Mouse (Mus musculus): ENCODE results near the gene Kcnip1.

The Kcnip1 gene

DNA sequence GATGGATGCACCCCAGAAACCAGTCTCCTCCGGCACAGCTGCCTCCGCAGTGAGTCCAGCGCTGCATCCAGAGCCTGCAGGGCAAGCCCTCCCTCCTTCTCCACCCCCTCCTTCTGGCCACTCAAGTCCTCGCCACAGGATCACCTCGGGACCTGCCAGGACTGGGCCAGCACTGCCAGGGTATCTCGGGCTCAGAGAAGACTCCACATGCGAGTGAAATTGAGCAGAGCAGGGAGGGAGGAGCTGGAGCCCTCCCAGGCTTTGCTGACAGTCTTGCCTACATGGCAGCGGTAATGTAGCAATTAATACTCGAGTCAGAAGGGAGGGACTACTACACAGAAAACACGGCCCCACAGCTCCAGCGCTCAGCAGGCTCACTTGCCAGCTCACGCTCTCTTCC lies at the start of gene Kcnip1:
Gene Kcnip1, minus strand, starts transcription at position 215 of the 400 bp plus-strand sequence.
- DNase-seq (ENCODE audit: low spot score), result no peak

DNA sequence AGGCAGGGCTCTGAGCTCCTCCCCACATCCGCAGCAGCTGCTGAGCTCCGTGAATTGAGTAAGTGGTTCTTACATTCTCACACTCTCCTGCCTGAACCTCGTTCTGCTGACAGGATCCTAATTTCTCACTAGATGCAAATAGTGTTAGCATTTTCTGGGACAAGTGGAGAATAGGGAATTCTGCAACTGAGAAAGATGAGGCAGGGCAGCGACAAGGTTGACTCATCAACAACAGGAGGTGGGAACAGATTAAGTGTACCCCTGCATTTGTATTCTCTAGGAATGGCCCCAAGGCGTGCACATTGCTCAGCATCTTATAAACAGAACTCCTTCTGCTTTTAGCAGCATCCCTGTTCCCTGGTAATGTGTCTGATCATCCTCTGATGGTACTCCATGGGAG lies 47.1 kb upstream of the Kcnip1 start:
- no peak for DNase-seq (ENCODE audit: low spot score)

DNA sequence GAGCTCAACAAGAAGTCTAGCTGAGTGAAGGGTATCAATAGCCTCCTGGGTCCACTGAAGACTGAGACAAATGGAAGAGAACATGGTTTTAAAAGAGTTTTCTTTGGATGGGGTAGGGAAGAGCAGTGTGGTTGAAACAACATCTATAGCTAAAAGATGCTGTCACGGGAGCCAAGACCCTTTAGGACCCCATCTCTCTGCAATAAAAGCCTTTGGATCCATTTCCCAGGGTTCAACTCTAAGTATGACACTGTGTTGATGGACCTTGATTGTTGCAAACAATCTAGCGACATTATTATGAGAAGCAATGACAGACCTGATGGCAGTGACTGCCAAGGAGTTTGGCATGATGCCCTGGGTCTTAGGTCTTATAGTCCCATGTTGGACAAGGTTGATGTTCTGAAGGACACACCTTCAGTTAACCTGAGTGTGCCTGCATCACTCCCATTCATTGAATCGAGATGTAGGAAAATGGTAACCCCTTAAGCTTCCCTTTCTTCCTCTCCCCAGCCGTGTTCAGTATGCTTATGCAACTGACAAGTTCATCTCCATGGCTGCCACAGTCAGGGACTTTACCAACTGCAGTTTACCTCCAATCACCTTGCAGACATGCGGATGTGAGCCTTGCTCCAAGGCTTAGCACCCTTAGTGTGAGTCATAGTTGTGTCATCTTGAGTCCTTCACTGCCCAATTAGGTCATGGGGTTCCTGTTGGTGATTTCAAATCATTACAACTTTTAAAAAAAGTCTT lies 43.1 kb upstream of the Kcnip1 start:
- no peak for DNase-seq (ENCODE audit: low spot score)

DNA sequence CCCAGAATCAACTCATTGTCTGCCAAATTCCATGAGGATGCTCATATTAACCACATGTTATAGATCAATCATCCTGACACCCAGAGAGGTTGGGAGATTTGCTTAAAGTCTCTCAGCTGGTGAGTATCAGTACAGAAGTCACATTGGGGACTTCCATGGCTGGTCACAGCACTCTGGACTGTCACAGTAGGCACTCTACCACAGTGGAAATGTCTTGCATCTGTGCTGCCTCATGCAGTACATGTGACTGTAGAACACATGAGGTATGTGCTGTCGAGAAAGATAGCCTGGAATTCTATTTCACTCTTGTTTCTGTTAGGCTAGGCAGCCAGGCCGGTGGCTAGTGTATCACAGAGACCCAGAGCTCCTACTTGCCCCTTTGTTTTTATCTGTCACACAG lies 41.8 kb upstream of the Kcnip1 start:
- no peak for DNase-seq (ENCODE audit: low spot score)

DNA sequence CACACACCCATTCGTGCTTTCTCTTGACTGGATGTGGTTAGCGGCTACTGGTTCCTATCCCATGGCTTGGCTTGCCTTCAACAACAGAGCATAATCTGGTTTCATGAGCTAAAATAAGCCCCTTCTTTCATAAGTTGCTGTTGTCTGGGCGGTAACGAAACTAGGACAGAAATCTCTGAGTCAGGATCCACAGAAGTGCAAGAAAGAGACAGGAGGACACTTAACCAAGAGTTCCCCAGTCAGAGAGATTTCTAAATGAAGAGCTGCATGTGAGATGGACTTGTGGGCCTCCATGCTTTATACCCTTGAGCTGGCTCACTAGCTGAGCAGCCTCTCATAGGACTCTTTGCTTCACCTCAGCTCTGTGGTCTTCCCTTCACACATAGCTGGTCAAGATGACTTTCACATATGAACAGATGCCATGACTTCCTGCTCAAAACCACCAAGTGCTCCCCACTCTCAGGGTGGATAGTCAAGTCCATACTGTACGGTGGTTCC lies 41.1 kb upstream of the Kcnip1 start:
- no peak for DNase-seq (ENCODE audit: low spot score)

DNA sequence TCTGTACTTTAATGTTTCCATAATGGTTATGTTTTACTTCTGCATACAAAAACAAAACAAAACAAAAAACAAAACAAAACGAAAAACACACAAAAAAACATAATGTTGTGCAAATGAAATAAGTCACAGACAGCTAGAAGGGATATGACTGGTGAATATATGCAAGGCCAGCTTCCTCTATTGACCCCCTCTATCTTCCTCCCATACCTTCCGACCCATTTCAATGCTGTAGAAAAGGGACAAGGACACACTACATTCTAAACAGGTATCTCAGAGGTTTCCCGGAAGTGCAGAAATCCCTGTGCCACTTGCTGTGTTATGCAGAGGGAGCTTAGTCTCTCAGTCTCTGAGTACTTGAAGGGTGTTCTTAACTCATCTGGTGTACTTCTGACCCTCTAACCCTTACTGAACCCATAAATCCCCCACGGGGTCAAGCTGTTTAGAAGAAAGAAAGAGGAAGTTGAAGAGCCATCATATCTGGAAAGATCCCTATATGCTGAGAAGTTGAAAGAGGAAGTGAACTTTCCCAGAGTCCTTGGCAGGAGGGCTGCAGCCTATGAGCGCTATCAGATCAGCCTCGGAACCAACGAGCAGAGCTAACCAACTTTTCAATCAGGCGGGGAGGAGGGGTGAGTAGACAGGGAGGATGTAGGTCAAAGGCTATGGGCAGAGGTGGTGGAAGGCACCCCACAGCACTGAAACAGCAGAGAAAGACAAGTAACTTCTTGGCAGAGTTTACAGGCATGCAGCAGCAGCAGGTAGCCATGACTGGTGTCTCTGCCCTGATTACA lies 38.3 kb upstream of the Kcnip1 start:
- no peak for DNase-seq (ENCODE audit: low spot score)

DNA sequence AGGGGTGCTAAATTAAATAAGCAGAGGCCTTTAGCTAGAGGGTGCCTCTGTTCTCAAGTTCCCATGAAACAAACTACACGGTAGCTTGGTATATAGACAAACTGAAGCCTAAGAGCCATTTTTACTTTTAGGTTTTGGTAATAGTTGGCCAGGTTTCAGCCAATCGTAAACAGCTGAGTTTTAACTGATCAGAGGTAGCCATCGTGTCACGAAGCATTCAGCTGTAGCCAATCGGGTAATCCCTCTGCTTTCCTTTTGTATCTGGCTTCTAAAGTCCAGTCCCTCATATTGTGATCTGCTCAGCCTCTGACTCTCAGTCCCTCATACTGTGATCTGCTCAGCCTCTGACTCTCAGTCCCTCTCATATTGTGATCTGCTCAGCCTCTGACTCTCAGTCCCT lies 36.7 kb upstream of the Kcnip1 start:
- DNase-seq (ENCODE audit: low spot score), result no peak

DNA sequence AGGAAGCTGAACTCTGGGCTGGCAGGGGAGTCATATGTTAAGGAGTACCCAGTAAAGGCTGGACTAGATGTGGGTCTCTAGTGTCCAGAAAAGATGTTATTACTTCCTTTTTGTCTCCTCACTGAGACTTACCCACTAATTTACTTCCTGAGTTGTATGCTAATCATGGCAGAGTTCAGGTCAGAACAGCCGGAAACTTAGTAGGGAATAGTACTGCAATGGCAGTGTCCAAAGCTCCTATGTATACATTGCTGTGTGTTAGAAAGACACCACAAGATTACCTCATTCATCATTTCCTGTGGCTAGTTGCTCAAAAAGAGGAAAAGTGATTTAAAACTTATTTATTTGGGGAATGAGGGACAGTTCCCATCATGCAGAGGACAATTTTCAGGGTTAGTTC lies 32.1 kb upstream of the Kcnip1 start:
- no peak for DNase-seq (ENCODE audit: low spot score)

DNA sequence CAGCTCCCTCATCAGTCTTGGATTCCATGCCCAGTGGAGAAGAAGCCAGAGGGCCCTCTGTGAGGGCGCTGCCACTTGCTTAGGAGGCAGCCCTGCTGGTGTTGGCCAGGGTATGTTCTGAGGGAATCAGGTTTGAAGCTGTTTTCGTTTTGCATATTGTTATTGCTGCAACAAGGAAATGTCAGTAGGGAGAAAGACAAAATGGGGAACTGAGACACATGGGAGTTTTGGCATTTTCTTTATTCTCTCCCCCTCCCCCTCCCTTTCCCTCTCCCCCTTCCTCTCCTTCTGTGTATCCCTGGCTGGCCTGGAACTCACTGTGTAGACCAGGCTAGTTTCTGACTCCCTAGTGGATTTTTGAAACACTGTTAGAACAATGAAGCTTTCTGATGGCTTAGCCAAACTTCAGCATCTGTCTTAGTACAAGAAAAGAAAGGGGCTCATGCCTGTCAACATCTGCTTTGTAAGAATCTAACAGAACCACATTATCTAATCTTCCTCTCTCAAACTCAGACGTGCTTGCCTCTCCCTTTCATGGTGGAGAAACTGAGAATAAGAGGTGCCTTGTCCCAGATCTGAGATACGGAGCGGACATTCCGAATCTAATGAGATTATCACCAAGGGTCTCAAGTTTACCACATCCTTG lies 19.2 kb upstream of the Kcnip1 start:
- DNase-seq (ENCODE audit: low spot score), result no peak

DNA sequence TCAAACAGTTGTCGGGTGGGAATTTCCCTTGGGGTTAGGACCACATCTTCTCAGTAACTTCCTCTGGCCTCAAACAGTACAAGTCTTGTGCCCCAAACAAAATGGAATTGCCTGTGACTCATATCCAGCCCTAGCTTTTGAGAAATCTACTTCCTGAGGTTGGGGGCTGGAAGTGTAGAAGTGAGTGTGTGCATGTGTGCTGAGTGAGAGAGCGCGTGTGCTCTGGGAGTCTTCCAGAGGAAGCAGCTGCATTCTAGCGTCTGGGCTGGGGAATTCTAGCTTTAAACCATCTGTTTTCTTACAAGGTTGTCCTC lies 17.9 kb upstream of the Kcnip1 start:
- DNase-seq (ENCODE audit: low spot score), result peak; percentile 19

DNA sequence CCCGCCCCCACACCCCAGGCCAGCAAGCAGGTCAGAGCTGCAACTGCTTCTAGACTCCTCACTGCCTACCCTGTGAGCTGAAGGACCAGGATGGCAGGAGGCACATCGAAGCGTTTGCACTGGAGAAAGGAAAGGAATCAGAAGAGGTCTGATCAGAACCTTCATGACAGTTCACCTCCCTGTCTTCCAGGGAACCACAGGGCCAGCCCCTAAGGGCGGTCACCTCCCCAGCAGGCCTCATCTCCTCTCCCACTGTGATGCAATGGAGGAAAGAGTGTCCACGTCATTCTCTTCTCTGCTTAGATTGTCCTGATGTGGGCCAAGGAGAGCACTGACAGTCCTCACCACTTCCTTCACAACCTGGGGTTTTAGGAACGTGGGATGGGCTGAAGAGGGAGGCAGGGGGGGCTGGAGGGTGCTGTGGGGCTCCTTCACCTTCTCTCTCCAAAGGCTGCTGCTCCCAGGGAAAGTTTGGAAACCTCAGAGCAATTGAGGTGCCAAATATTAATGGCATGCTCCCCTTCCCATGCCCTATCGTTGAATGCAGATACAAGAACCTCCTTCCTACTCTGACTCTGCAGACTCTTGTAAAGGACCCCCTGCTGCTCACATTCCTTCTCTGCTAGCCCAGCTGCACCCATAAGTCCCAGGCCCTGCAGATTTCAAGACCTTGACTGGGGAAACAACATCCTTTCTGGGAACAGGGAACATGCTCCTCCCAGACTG lies 17.3 kb upstream of the Kcnip1 start:
- DNase-seq (ENCODE audit: low spot score), result no peak

DNA sequence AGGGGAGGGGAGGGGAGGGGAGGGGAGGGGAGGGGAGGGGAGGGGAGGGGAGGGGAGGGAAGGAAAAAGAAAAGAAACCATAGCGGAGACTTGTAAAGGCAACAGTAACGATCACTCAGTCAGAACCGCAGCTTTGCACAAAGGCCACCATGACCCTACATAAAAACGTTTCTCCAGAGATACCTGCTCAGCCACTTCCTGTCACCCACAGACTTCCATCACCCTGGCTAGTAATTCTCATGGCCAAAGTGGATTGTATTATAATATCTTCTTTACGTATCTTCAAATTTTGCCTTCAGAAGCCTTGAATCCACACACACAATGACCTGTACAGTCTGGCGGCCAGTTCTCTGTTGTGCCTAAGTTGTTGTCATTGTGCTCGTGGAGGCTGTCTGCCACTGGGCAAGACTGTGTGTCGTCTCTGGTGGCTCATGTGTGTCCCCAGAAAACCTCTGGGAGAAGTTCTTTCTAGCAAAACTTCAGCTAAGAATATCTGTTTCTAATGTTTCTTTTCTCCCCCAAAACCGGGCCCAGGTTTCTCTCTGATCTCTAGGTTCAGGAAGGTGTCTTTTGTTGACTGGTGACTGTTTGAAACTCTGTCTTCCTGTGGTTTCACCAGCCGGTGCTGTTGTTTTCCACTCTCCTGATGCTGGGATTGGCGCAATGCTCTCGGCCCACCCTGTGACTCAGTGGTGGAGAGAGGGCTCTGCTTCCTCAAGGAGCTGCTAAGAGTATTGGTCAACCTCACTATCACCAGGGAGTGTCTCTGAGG lies 16.6 kb upstream of the Kcnip1 start:
- no peak for DNase-seq (ENCODE audit: low spot score)

DNA sequence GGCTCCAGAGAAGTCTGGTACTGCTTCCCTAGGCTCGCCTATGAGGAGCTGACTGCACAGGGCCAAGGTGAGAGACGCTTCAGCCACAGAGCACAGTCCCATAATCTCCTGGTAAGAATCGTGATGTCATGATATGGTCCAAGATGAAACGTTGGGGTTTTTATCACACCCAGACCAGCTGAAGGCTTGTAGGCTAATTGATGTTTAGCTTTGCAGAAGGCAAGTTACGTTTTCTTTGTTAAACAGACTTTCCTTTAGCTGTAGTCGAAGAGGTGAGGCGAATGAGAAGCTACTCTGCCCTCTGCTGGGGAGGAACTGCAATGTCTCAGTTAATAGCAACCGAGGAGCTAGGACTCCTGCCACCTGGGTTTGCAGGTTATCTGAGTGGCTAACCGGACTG lies 15.8 kb upstream of the Kcnip1 start:
- peak; percentile 79 for DNase-seq (ENCODE audit: low spot score)

DNA sequence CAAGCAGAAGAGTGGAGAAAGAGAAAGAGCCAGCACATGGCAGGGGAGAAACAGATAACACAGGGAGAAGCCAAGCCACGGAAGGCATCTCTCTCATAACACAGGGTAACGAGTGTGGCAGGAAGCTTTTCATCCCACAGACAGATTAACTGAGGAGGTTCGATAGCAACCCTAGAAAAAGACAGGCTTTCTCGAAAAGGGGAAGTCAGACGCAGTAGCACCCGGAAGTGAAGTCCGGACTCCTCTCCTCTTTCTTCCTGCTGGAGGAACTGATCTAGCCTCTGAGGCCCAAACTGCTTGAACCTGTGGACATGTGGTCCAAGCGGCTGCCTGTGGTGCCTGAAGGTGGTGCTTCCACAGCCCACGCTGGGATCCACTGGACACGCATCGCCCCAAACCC lies 15.3 kb upstream of the Kcnip1 start:
- no peak for DNase-seq (ENCODE audit: low spot score)

DNA sequence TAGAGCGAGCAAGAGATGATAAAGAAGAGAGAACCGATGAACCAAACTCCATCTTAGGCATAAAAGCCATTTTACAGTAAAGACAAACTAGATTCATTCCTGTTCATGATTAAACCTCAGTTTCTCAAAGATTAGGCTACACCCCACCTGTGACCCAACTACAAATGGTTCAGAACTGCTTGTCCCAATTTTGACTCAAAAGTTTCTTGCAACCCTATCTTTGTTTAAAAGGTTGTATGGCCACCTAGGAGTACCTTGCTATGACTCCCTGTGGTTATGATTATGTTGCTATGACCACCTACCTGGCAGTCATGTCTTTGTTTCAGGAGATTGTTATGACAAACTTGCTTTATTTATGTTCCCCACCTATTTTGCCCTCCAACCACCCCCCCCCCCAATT lies 14.7 kb upstream of the Kcnip1 start:
- DNase-seq (ENCODE audit: low spot score), result no peak

DNA sequence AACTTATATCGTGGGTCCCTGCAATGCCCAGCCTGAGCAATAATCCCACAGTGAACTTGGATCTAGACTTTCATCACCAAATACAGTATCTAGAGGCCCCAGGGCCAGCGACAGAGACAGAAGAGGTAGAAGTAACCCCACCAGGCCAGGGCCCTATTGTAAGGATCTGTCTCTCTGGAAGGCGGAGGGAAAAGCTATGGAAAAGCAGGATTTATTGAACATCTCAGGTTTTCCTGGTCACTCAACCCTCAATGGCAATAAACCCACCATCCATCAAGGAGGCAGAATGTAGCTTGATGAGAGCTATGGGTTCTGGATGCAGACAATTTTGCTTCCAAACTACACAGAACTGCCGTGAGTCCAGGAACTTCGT lies 9.6 kb upstream of the Kcnip1 start:
- no peak for DNase-seq (ENCODE audit: low spot score)

DNA sequence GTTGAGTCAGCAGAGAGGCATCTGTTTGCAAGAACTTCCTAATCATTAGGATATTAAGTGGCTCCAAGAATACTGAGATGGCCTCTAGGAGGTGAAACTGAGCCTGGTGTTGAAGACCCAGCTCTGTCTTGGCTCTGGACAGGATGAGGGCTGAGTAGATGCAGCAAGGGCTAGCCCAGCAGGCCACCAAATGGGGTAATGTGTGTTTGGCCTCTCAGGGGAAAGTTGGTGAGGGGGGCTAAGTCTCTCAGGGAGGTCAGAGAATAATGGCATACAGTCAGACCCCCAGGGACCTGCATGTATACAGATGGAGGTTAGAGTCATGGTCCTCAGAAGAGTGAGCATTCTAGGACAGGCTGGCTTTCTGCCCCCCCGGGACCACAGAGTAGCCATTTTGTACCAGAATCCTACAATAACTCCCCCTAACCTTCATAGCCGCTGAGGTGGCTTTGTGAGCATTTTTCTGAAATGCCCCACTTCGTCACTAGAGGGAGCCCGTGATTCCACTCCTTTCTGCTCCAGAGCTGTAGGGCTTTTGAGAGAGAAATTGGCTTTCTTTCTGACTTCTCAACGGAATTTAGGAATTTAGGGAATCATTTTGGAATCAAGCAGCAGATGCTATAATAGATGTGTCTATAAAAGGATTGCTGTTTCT lies 9.1 kb upstream of the Kcnip1 start:
- peak; percentile 47 for DNase-seq (ENCODE audit: low spot score)

DNA sequence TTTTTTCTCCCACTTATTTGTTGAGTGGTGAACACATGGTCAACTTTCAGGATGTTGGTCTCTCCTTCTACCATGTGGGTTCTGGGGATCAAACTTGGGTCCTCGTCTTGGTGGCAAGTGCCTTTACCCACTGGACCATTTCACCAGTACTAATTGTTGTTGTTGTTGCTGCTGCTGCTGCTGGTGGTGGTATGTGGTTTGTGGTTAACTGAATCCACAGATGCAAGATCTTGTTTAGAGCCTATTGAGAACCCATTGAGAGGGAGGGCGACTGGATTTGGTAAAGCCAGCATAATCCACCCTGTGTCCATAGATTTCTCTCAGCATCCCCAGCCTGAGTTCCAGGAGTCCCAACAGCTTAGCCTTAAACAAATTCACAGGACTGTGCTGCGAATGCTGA lies 7.5 kb upstream of the Kcnip1 start:
- DNase-seq (ENCODE audit: low spot score), result no peak

DNA sequence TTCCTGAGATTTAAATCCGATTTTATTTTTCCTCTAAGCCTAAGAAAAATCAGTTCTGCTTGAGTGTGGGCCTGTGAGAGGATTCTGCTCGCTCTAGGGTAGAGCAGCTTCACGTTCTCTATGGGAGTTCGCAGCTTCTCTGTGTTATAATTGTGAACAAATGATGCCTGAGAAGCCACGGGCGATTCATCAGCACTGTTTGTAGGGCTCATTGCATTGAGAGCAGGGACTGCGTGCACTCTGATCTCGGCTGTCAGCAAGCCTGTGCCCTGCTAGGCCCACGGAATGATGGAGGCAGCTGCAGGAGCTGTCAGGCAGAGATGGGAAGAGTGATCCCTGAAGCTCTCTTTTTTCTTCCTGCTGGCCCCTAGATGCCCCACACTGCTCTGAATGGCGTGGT lies 5.3 kb upstream of the Kcnip1 start:
- no peak for DNase-seq (ENCODE audit: low spot score)

DNA sequence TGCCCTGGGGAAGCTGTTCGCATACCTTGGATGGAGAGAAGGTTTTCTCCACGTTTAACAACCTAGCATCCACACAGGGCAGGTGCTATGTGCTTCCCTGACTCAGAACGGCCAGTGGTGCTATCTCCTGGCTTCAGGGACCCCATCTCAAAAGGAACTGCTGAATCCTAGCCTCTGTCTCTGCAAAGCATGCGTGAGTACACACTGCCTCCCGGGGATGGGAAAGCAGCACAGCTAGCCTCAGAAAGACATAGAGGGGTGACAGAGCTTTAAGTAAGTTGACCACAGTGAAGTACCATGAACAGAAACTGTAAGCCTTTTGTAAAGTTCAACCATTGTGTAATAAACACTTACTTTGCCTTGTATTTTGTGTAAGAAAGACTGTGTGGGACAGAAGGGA lies 544 bp upstream of the Kcnip1 start:
- no peak for DNase-seq (ENCODE audit: low spot score)

DNA sequence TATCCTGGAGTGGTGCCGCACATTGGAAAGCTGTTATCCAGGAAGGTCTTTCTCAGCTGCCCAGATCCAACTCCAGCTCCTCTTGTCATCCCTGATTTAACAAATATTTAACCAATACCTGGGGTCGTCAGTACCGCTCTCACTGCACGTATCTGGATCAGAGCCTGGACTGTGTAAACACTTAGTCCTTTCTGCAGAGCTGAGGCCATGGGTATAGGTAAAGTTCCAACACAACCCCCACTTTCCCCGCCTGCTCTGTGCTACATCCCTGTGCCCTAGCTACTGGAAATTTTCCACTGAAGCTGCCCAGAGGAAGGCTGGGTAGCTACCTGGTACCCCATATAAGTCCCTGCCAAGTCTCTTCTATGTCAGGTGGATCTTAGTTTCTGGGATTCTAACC lies 3.0 kb downstream of the Kcnip1 start:
- DNase-seq (ENCODE audit: low spot score), result no peak

Measured in embryo, embryonic 10 days (tissue).